Mouse (Mus musculus) forelimb bud, embryonic 11.5 days (tissue): ENCODE measurements around the gene Klhl26.
"Not testable (repeated sequence)": the region's sequence is repeated elsewhere in the genome, so short reads cannot be mapped to it uniquely, and the experiment has no call there.

Experiments
- DNase-seq: peaks from one replicate; pipeline ENCODE4 v3.0.0-alpha.2; 2012; ENCODE audit warnings: low read depth, low spot score

Klhl26 gene

DNA sequence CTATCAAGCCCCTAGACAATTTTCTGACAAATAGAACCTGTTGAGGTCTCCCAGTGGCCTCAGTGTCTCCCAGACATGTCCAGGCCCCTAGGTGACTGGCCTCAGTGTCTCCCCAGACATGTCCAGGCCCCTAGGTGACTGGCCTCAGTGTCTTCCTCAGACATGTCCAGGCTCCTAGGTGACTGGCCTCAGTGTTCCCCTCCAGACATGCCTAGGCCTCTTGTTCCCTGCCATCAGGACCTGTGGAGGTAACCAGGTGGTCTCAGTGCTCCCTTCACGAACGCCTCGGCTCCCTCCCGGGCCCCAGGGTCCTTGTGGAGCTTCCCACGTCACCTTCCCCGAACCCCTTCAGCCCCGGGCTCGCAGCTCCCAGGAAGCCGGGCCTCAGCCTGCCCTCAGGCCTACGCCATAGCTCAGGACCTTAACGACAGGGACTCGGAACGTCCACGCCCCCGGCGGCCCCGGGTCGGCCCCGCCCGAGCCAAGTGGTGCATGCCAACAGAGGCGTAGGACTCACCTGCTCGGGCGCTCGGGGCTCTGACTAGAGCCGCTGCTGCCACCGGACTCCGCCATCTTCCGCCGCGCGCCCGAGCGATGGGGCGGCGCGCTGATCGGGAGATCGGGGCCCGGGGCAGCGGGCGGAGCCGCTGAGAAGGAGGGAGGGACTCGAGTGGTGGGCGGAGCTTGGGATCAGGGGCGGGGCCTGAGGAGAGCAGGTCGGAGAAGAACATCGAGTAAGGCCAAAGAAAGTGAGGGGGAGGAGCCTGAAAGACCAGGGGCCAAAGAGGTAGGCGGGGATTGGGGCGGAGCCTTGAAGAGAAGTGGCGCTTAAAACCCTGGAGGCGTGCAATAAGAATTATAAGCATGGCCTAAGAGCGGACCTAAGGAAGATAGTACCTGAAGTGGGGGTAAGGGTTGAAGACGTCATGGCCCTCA lies at the start of gene Klhl26:
TSS of gene Klhl26 (minus strand) at position 636 of the 936 bp plus-strand sequence.
- peak; percentile 92 for DNase-seq

- DNase-seq: peak; percentile 97
These were observed 46.0 kb upstream of the Klhl26 start for GRCm38 (mm10) chr8:70522592-70523403.

- no peak for DNase-seq
These were observed 42.8 kb upstream of the Klhl26 start for GRCm38 (mm10) chr8:70519606-70520005.

GRCm38 (mm10) chr8:70519043-70519442 lies 42.3 kb upstream of the Klhl26 start:
- no peak for DNase-seq

- DNase-seq: no peak
These were observed 41.3 kb upstream of the Klhl26 start for GRCm38 (mm10) chr8:70517940-70518643.

DNA sequence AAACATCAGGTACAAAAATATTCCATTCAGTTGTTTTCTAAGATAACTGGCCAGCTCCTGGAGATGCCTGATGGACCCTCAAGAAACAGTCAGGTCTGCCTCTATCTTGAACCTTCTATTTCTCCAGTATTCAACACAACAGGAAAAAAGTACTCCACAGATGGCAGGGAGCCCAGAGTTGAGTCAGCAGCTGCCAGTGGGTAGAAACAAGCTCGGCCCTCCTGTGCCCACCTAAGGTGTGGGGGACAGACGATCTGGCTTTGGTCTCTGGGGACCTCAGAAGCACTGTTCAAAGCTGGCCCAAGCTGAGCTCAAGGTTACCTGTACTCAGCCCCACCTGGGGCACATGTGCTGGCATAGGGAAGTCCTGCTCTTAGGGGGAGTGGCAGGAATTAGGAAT lies 36.7 kb upstream of the Klhl26 start:
- no peak for DNase-seq

- DNase-seq: no peak
These were observed 35.6 kb upstream of the Klhl26 start for GRCm38 (mm10) chr8:70512253-70512903.

DNA sequence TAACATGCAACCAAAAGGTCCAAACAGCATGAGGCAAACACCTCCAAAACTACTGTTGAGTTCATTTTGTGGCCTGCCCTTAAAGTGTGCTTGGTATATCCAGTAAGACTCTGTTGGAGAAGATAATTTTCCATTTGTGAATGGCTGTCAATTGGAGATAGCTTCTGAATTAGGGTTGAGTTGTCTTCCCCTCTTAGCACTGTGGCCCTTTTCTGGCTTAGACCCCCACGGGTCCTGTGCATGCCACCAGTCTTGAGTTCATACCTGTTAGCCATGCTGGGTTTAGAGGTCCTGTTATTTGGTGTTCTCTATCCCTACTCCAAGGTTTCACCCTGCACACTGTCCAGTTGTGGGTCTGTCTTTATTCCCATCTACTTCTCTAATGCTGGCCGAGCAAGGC lies 35.0 kb upstream of the Klhl26 start:
- no peak for DNase-seq

GRCm38 (mm10) chr8:70511174-70511573 lies 34.4 kb upstream of the Klhl26 start:
- not testable (repeated sequence) for DNase-seq

GRCm38 (mm10) chr8:70510228-70510915 lies 33.6 kb upstream of the Klhl26 start, which contains the start of gene Uba52:
Uba52 (minus strand) TSS chr8:70510801.
- peak; percentile 98 for DNase-seq

GRCm38 (mm10) chr8:70509281-70509952 lies 32.6 kb upstream of the Klhl26 start:
- no peak for DNase-seq

DNA sequence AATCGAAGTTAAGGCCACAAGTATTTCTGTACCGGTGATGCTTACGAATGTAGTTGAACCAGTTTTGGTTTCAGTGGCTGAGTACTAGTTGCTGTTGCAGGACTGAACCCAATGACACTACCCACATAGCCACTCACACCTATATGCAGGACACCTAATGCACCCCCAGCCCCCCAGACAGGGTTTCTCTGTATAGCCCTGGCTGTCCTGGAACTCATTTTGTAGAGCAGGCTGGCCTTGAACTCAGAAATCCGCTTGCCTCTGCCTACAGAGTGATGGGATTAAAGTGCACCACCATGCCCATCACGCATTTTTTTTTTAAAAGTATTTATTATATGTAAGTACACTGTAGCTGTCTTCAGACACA lies 30.2 kb upstream of the Klhl26 start:
- no peak for DNase-seq

DNA sequence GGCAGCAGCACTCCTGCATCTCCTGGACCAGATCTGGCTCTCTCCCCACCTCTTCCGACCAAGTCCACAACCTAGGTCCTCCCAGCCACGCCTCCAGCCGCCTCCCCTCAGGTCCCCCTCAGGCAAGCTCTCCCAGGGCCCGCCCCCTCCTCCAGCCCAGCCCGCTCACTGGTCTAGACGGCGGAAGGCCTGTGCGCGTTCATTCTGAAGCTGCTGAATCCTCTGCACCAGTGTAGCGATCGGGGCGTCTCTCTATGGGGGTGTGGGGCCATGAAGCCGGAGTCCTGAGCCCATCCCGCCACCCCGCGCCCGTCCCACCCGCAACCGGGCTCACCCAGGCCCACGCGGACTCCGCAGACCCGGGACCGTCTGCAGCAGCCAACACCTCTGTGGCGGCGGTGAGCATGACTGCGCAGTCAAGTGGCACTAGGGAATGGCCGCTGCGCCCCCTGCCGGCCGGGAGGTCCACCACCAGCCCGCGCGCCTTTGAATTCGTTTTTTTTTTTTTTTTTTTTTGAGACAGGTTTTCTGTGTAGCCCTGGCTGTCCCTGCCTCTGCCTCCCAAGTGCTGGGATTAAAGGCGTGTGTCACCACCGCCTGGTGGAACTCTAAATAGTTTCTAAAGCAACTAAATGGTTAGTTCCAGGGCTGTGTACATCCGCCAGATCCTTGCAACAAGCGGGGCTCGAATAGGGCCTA lies 29.7 kb upstream of the Klhl26 start, which contains the start of gene Rex1bd:
TSS of gene Rex1bd (minus strand) at position 425 of the 699 bp plus-strand sequence.
- peak; percentile 93 for DNase-seq

- no peak for DNase-seq
These were observed 29.0 kb upstream of the Klhl26 start for GRCm38 (mm10) chr8:70505698-70506327.

DNA sequence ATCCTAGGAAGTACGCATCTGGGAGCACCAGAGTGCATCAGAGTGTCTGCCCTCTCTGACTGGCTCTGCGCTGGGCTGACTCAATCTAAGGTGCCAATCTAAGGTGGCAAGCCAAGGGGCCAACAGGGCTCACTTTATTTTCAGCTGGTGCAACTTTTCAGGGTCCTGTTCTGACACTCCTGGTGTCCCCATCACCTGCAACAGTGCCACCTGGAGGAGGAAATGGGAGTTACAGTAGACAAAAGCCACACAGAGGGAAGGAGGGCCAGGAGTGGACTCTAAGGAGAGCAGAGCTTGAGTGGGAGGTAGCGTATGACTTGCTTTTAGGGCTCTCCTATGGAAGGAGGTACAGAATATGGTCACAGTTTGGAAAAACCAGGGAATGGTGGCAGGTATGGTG lies 28.1 kb upstream of the Klhl26 start:
- DNase-seq: peak; percentile 86

DNA sequence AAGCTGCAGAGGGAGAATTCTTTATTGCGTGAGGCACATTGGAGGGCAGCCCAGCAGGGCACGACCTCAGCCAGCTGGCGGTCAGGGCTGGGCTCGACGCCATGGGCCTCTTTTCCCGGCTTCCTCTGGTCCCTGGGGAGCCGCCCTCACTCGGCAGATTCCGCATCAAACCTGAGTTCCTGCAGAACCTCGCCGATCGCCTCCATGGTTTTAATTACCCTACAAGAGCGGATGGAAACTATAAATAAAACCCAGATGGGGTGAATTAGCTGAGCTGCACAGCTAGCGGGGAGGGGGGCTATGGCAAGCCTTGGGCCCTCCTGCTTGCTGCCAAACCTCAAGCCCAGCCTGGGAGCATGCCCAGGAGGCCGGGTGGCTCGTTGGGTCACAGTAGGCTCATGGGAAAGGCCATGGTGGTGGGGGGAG lies 27.5 kb upstream of the Klhl26 start:
- peak; percentile 88 for DNase-seq

GRCm38 (mm10) chr8:70503062-70503750 lies 26.4 kb upstream of the Klhl26 start:
- peak; percentile 77 for DNase-seq

GRCm38 (mm10) chr8:70502540-70502939 lies 25.8 kb upstream of the Klhl26 start:
- DNase-seq: no peak
